Mouse (Mus musculus) megakaryocyte, embryonic 14.5 days (primary cell): Measurements from ENCODE around the gene Dtx1.

Source experiments
- FLI1 ChIP-seq: IDR thresholded peaks from 2 replicates; pipeline ENCODE4 v1.6.1; 2012; ENCODE audit warnings: low read length, inconsistent platforms, mixed read lengths
- GATA1 ChIP-seq: IDR thresholded peaks from 3 replicates; pipeline ENCODE4 v1.6.1; 2012; ENCODE audit warnings: mixed read lengths, low read length, inconsistent platforms, borderline replicate concordance

DNA sequence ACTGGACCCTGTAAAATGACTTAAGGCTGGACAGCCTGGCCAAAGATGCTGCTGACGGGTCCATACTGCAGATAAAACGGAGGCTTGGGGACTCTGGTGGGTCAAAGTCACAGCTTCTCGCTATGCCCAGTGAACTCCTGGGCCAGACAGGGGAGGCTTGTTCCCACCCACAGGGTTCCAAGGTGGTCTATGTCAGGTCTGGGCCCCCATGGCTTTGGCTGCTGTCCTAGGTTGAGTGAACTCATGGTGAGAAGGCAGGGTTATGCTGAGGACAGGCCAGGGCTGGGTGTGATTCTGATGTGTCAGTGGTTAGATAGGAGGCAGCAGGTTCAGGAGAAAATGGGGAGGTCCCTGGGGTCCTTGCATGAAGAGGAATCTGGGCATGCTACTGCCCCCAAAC is 8.1 kb downstream of the Dtx1 start:
- TF ChIP-seq GATA1 (no peak), FLI1 (no peak)
